Mouse (Mus musculus): ENCODE measurements at regions not wholly inside any gene's neighbourhood (a gene's known extent, or its start where the extent isn't known, plus 50 kb on each side); places are given as distances from the start of the nearest gene placed in this dataset.

- ATAC-seq (peak; percentile 88), DNase-seq (peak; percentile 35)
- Histone ChIP-seq H3K27me3 (ENCODE audit: insufficient read depth, low read length) (no peaks in the 10 kb centered on the region), H3K4me3 (ENCODE audit: low read depth, low read length) (no peak overlapping the region), H3K36me3 (ENCODE audit: insufficient read depth) (no peaks in the 10 kb centered on the region), H3K9me3 (ENCODE audit: low read length) (no peaks in the 10 kb centered on the region), H3K4me1 (ENCODE audit: insufficient read depth) (peaks cover 9% of the 10 kb centered on the region; the same call in 1 of the 2 replicates), H3K9ac (no peak overlapping the region), H3K27ac (ENCODE audit: low read depth, low read length) (peak overlapping the region; percentile 55; the same call in 1 of the 2 replicates), H3K4me2 (ENCODE audit: low read depth) (no peak overlapping the region)
- no peak for TF ChIP-seq CTCF (IDR thresholded peaks at IDR 0.05; ENCODE audit: low read depth)
- WGBS, result 17% methylated on average over 2 of the region's 2 CpGs
Observed at GRCm38 (mm10) chr12:74527190-74527621, 211.0 kb upstream of the Gm11042 start.

- peaks cover 9% of the 10 kb centered on the region; the same call in 1 of the 2 replicates for H3K4me1 ChIP-seq (ENCODE audit: insufficient read depth)
- TF ChIP-seq CTCF (IDR thresholded peaks at IDR 0.05; ENCODE audit: low read depth), result no peak
- no peak overlapping the region for H3K4me3 ChIP-seq (ENCODE audit: low read depth, low read length)
- no peak overlapping the region for H3K4me2 ChIP-seq (ENCODE audit: low read depth)
- H3K27ac ChIP-seq (ENCODE audit: low read depth, low read length), result no peak overlapping the region
- H3K36me3 ChIP-seq (ENCODE audit: insufficient read depth), result no peaks in the 10 kb centered on the region
- no peaks in the 10 kb centered on the region for H3K27me3 ChIP-seq (ENCODE audit: insufficient read depth, low read length)
- H3K9ac ChIP-seq, result no peak overlapping the region
- no peak for DNase-seq
- no peaks in the 10 kb centered on the region for H3K9me3 ChIP-seq (ENCODE audit: low read length)
- ATAC-seq, result no peak
Observed at GRCm38 (mm10) chr12:74523988-74524387, 207.8 kb upstream of the Gm11042 start.

GRCm38 (mm10) chr12:74518032-74518431 lies 201.8 kb upstream of the Gm11042 start:
- no peaks in the 10 kb centered on the region for H3K4me1 ChIP-seq (ENCODE audit: insufficient read depth)
- DNase-seq (no peak), ATAC-seq (no peak)
- no peak for TF ChIP-seq CTCF (IDR thresholded peaks at IDR 0.05; ENCODE audit: low read depth)
- no peak overlapping the region for H3K9ac ChIP-seq
- H3K36me3 ChIP-seq (ENCODE audit: insufficient read depth), result no peaks in the 10 kb centered on the region
- no peaks in the 10 kb centered on the region for H3K27me3 ChIP-seq (ENCODE audit: insufficient read depth, low read length)
- H3K27ac ChIP-seq (ENCODE audit: low read depth, low read length), result no peak overlapping the region
- WGBS, result 86% methylated on average over 6 of the region's 6 CpGs
- no peak overlapping the region for H3K4me3 ChIP-seq (ENCODE audit: low read depth, low read length)
- H3K9me3 ChIP-seq (ENCODE audit: low read length), result no peaks in the 10 kb centered on the region
- H3K4me2 ChIP-seq (ENCODE audit: low read depth), result no peak overlapping the region

DNA sequence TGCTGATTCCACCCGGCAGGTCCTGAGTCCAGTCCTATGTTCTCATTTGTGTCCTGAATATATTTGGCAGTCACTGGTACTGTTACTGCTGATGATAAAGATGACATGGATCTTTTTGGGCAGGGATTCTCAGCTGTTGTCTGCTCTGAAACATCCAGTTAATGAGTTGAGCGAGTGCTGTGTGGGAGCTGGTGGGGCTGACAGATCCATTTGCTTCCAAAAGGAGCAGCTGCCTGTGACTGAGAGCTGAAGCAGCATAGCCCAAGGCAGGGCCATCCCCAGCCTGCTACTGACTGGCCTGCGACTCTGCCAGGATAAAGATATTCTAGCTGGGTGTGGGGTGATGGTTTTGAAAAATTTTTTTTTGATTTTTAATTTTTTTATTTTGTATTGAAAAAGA lies 200.3 kb upstream of the Gm11042 start:
- Histone ChIP-seq H3K4me3 (ENCODE audit: low read depth, low read length) (no peak overlapping the region), H3K27me3 (ENCODE audit: insufficient read depth, low read length) (no peaks in the 10 kb centered on the region), H3K27ac (ENCODE audit: low read depth, low read length) (no peak overlapping the region), H3K4me1 (ENCODE audit: insufficient read depth) (no peaks in the 10 kb centered on the region), H3K9me3 (ENCODE audit: low read length) (no peaks in the 10 kb centered on the region), H3K36me3 (ENCODE audit: insufficient read depth) (no peaks in the 10 kb centered on the region), H3K4me2 (ENCODE audit: low read depth) (no peak overlapping the region), H3K9ac (no peak overlapping the region)
- TF ChIP-seq CTCF (IDR thresholded peaks at IDR 0.05; ENCODE audit: low read depth), result no peak
- DNase-seq (peak; percentile 34), ATAC-seq (peak; percentile 89)
- WGBS, result 40% methylated on average over 3 of the region's 3 CpGs

- DNase-seq, result no peak
- Histone ChIP-seq H3K9ac (no peak overlapping the region), H3K27ac (ENCODE audit: low read depth, low read length) (no peak overlapping the region), H3K4me3 (ENCODE audit: low read depth, low read length) (no peak overlapping the region), H3K36me3 (ENCODE audit: insufficient read depth) (no peaks in the 10 kb centered on the region), H3K4me2 (ENCODE audit: low read depth) (no peak overlapping the region), H3K9me3 (ENCODE audit: low read length) (no peaks in the 10 kb centered on the region), H3K4me1 (ENCODE audit: insufficient read depth) (no peaks in the 10 kb centered on the region), H3K27me3 (ENCODE audit: insufficient read depth, low read length) (no peaks in the 10 kb centered on the region)
- no peak for ATAC-seq
- no peak for TF ChIP-seq CTCF (IDR thresholded peaks at IDR 0.05; ENCODE audit: low read depth)
- WGBS, result 92% methylated on average over 2 of the region's 2 CpGs
Observed at GRCm38 (mm10) chr12:74502791-74503190, 186.6 kb upstream of the Gm11042 start.

- WGBS, result 60% methylated on average over 2 of the region's 2 CpGs
- Histone ChIP-seq H3K9ac (no peak overlapping the region), H3K4me3 (ENCODE audit: low read depth, low read length) (no peak overlapping the region), H3K9me3 (ENCODE audit: low read length) (no peaks in the 10 kb centered on the region), H3K27ac (ENCODE audit: low read depth, low read length) (no peak overlapping the region), H3K36me3 (ENCODE audit: insufficient read depth) (no peaks in the 10 kb centered on the region), H3K4me1 (ENCODE audit: insufficient read depth) (no peaks in the 10 kb centered on the region), H3K4me2 (ENCODE audit: low read depth) (no peak overlapping the region), H3K27me3 (ENCODE audit: insufficient read depth, low read length) (no peaks in the 10 kb centered on the region)
- ATAC-seq, result no peak
- DNase-seq, result no peak
- TF ChIP-seq CTCF (IDR thresholded peaks at IDR 0.05; ENCODE audit: low read depth), result no peak
Observed at GRCm38 (mm10) chr12:74477619-74478018, 161.4 kb upstream of the Gm11042 start.

GRCm38 (mm10) chr12:74474741-74475140 lies 158.5 kb upstream of the Gm11042 start:
- no peaks in the 10 kb centered on the region for H3K9me3 ChIP-seq (ENCODE audit: low read length)
- TF ChIP-seq CTCF (IDR thresholded peaks at IDR 0.05; ENCODE audit: low read depth), result no peak
- no peak overlapping the region for H3K4me2 ChIP-seq (ENCODE audit: low read depth)
- DNase-seq (no peak), ATAC-seq (no peak)
- H3K9ac ChIP-seq, result no peak overlapping the region
- no peaks in the 10 kb centered on the region for H3K4me1 ChIP-seq (ENCODE audit: insufficient read depth)
- H3K27ac ChIP-seq (ENCODE audit: low read depth, low read length), result no peak overlapping the region
- no peaks in the 10 kb centered on the region for H3K27me3 ChIP-seq (ENCODE audit: insufficient read depth, low read length)
- H3K4me3 ChIP-seq (ENCODE audit: low read depth, low read length), result no peak overlapping the region
- 76% methylated on average over 1 of the region's 1 CpGs for WGBS
- no peaks in the 10 kb centered on the region for H3K36me3 ChIP-seq (ENCODE audit: insufficient read depth)
